Mouse (Mus musculus): Measurements from ENCODE around the gene Tnnt2.

The Tnnt2 gene

DNA sequence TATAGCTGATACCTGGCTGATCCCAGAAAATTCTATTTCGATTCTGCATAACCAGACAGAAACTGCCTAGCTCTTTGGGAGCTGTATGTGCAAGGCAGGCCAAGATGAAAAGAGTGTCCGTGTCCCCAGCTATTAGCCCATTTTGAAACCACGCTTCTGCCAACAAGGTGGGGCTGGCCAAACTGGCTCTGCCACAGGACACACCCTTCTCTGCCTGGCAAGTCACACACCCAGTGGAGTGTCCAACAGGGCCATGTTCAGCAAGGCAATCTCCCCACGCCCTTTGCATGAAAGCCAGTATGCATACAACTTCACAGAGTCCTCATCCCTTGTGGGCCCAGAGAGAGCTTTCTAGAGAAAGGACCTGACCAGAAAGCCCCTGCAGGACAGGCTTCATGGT lies 59.2 kb downstream of the Tnnt2 start:
- intact Hi-C loops (cut with DNase I): no loop called here

DNA sequence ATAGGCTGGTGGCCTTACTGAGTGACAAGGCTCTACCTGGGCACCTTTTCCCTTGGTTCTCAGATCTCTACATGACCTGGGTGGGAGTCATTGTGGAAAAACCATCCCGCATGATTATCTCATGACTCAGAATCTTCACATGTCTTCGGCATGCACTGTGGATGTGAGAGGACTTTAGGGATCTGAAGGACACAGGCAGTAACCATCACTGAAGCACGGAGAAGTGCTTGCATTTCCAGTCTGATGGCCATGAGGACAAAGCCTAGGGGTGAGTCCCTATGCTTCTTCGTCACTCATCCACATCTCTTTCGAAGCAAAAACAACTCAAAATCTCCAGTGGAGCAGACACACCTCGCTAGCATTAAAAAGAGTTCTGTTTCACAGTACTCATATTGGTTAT lies 63.1 kb downstream of the Tnnt2 start:
- intact Hi-C loops (cut with DNase I): no loop called here

DNA sequence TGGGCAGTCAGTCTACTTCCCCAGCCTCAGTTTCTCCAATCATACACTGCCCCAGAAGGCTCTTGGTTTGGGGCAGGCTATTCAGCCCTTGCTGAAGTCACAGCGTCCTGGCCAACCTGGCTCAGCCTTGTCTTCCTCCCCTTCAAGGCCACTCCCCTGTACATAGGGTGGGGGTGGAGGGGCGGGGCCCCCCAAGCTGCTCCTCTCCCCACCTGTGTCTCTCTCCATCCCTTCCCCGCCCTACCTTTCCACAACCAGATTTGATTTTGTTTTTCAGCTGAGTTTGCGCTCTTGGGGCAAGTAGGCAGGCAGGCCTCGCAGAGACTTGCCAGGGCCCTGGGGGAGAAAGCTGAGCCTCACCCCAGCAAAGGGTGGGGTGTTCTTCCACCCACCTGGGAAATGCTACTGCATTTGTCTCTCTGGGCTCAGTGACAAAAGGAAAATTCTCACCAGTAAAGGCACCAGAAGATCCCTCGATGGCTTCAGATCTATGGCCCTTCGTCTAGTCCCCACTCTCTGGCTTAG lies 63.9 kb downstream of the Tnnt2 start:
- intact Hi-C loops (cut with DNase I): no loop called here

All from adrenal gland (tissue).